ENCODE assay signal across 8 mouse cellular contexts in genomic region chr5:28465099-28465406, GRCm38 (mm10). TPM values are rescaled to one million over a fixed set of nuclear protein-coding genes. Genes with fewer than 3 reads are reported as not detected.
DNase-seq lines count a peak whose midpoint lies in the region; ATAC-seq lines count a peak whose summit lies in the region.

No protein-coding gene starts in this region.

- peaks cover 91% of the 10 kb centered on the region for H3K27me3 ChIP-seq in stomach, embryonic 15.5 days (replicated peaks)

- no peaks in the 10 kb centered on the region for H3K36me3 ChIP-seq in stomach, embryonic 15.5 days

- DNase-seq in cerebellum, postnatal 14 days: peak; percentile 45 to 50
- no peak for DNase-seq in cerebellum, postnatal 36 days
- DNase-seq in R1 (ENCODE audit: low read depth, low spot score): peak; percentile 63
- DNase-seq in frontal cortex, postnatal 14 days (ENCODE audit: low spot score in 2 of 2): peak; percentile 52 to 68
- peak; percentile 58 to 62 for DNase-seq in layer of hippocampus, postnatal 14 days (ENCODE audit: low spot score in 2 of 2)
- DNase-seq in lung, postnatal 4 days: peak; percentile 47 to 67
- DNase-seq in spleen, postnatal 4 days (ENCODE audit: low spot score in 2 of 2): no peak

- peak overlapping the region; percentile 82 for H3K27ac ChIP-seq in stomach, embryonic 15.5 days

- H3K4me1 ChIP-seq in stomach, embryonic 15.5 days: 0 out of 2 replicates have a peak, but pooled peaks cover 3% of the 10 kb centered on the region

- peak overlapping the region; percentile 84 for H3K4me2 ChIP-seq in stomach, embryonic 15.5 days

- peak overlapping the region; percentile 44; the same call in 1 of the 2 replicates for H3K9ac ChIP-seq in stomach, embryonic 15.5 days

- peak overlapping the region; percentile 52 for H3K4me3 ChIP-seq in stomach, embryonic 15.5 days (replicated peaks)

- under 1% methylated on average over 28 of the region's 29 CpGs for WGBS in stomach, embryonic 15.5 days

- ATAC-seq in stomach, embryonic 15.5 days (ENCODE audit: insufficient read depth, low FRiP score, low read depth): 0 out of 2 replicates have a peak, but pooled peaks have one; percentile 10

- H3K9me3 ChIP-seq in stomach, embryonic 15.5 days: no peaks in the 10 kb centered on the region

RNA-seq across cellular contexts. Expression of gene Shh, which starts 2.0 kb away (rescaled TPM):
- 1 to 10 TPM; 1.4 TPM for total RNA-seq in layer of hippocampus, postnatal 14 days (2021)
- polyA plus RNA-seq in stomach, embryonic 15.5 days (2015; fragmentation: Nextera tagmentation; extraction: Ambion mirVana): 7.4 and 7.9 TPM in 2 replicates

Comparison
In these comparisons a context has a peak if more than half of its experiments do, and no peak if none do; other contexts are left out.
1. DNase-seq: peak in cerebellum, postnatal 14 days (2 of 2), R1 (single experiment), frontal cortex, postnatal 14 days (2 of 2), layer of hippocampus, postnatal 14 days (2 of 2) and lung, postnatal 4 days (2 of 2); none in cerebellum, postnatal 36 days (0 of 2) and spleen, postnatal 4 days (0 of 2).